ENCODE assay signal across 13 mouse cellular contexts in genomic region chr12:11456632-11457031, GRCm38 (mm10). TPM values are rescaled to one million over a fixed set of nuclear protein-coding genes. Genes with fewer than 3 reads are reported as not detected.
DNase-seq lines count a peak whose midpoint lies in the region; ATAC-seq and TF ChIP-seq lines count a peak whose summit lies in the region.
"Had no signal": no experiment of that assay in that cellular context is flagged by ENCODE, and none has a peak within 500 bp of the region (broad histone marks: within the 10 kb centered on the region; RNA-seq: fewer than 3 reads in every experiment).

No protein-coding gene starts in this region.

- no peaks in the 10 kb centered on the region for H3K9me3 ChIP-seq in embryonic facial prominence, embryonic 12.5 days
- H3K9me3 ChIP-seq in embryonic facial prominence, embryonic 10.5 days = no peaks in the 10 kb centered on the region
- H3K9me3 ChIP-seq in hindbrain, embryonic 12.5 days (replicated peaks) = no peaks in the 10 kb centered on the region
- no peaks in the 10 kb centered on the region for H3K9me3 ChIP-seq in midbrain, embryonic 16.5 days (replicated peaks; ENCODE audit: control insufficient read depth, low read length, poor library complexity, severe bottlenecking)

- no peak overlapping the region for H3K27ac ChIP-seq in embryonic facial prominence, embryonic 12.5 days
- H3K27ac ChIP-seq in embryonic facial prominence, embryonic 10.5 days (replicated peaks) = no peak overlapping the region
- H3K27ac ChIP-seq in layer of hippocampus, adult 2 months = peak overlapping the region; percentile 87
- no peak overlapping the region for H3K27ac ChIP-seq in hindbrain, embryonic 12.5 days
- H3K27ac ChIP-seq in midbrain, embryonic 16.5 days (ENCODE audit: low read length) = no peak overlapping the region

- H3K27me3 ChIP-seq in embryonic facial prominence, embryonic 12.5 days = no peaks in the 10 kb centered on the region
- peaks cover 12% of the 10 kb centered on the region; the same call in 1 of the 2 replicates for H3K27me3 ChIP-seq in embryonic facial prominence, embryonic 10.5 days (replicated peaks; ENCODE audit: low read depth, poor library complexity, severe bottlenecking)
- 0 out of 2 replicates have a peak, but pooled peaks cover 3% of the 10 kb centered on the region for H3K27me3 ChIP-seq in hindbrain, embryonic 12.5 days
- H3K27me3 ChIP-seq in midbrain, embryonic 16.5 days (ENCODE audit: control insufficient read depth, insufficient read depth, low read depth, low read length) = no peaks in the 10 kb centered on the region

- H3K9ac ChIP-seq in embryonic facial prominence, embryonic 12.5 days = no peak overlapping the region
- H3K9ac ChIP-seq in hindbrain, embryonic 12.5 days = no peak overlapping the region
- no peak overlapping the region for H3K9ac ChIP-seq in midbrain, embryonic 16.5 days (ENCODE audit: low read depth, low read length)

- no peak for TF ChIP-seq CTCF in layer of hippocampus, adult 2 months (conservative IDR thresholded peaks at IDR 0.05)

- H3K4me2 ChIP-seq in embryonic facial prominence, embryonic 12.5 days (replicated peaks) = peak overlapping the region; percentile 83
- peak overlapping the region; percentile 80; the same call in 1 of the 2 replicates for H3K4me2 ChIP-seq in hindbrain, embryonic 12.5 days (replicated peaks)
- H3K4me2 ChIP-seq in midbrain, embryonic 16.5 days (ENCODE audit: low read length) = peak overlapping the region; percentile 81

- no peaks in the 10 kb centered on the region for H3K36me3 ChIP-seq in embryonic facial prominence, embryonic 12.5 days
- no peaks in the 10 kb centered on the region for H3K36me3 ChIP-seq in embryonic facial prominence, embryonic 10.5 days (replicated peaks)
- no peaks in the 10 kb centered on the region for H3K36me3 ChIP-seq in hindbrain, embryonic 12.5 days
- H3K36me3 ChIP-seq in midbrain, embryonic 16.5 days (ENCODE audit: control insufficient read depth, insufficient read depth, low read length) = no peaks in the 10 kb centered on the region

- WGBS in embryonic facial prominence, embryonic 12.5 days = 61% methylated on average over 4 of the region's 4 CpGs
- 69% methylated on average over 4 of the region's 4 CpGs for WGBS in embryonic facial prominence, embryonic 10.5 days
- 80% methylated on average over 4 of the region's 4 CpGs for WGBS in hindbrain, embryonic 12.5 days
- 86% methylated on average over 4 of the region's 4 CpGs for WGBS in midbrain, embryonic 16.5 days

- H3K4me3 ChIP-seq in embryonic facial prominence, embryonic 12.5 days = peak overlapping the region; percentile 60; the same call in 1 of the 2 replicates
- no peak overlapping the region for H3K4me3 ChIP-seq in embryonic facial prominence, embryonic 10.5 days
- H3K4me3 ChIP-seq in layer of hippocampus, adult 2 months = peak overlapping the region; percentile 75
- H3K4me3 ChIP-seq in hindbrain, embryonic 12.5 days = no peak overlapping the region
- peak overlapping the region; percentile 62; the same call in 1 of the 2 replicates for H3K4me3 ChIP-seq in midbrain, embryonic 16.5 days (ENCODE audit: low read depth, low read length)

- no peaks in the 10 kb centered on the region for H3K4me1 ChIP-seq in embryonic facial prominence, embryonic 12.5 days
- peaks cover 7% of the 10 kb centered on the region for H3K4me1 ChIP-seq in embryonic facial prominence, embryonic 10.5 days
- peaks cover 4% of the 10 kb centered on the region for H3K4me1 ChIP-seq in hindbrain, embryonic 12.5 days
- no peaks in the 10 kb centered on the region for H3K4me1 ChIP-seq in midbrain, embryonic 16.5 days (ENCODE audit: control insufficient read depth, insufficient read depth, low read length)

- ATAC-seq in embryonic facial prominence, embryonic 12.5 days (ENCODE audit: insufficient number of reproducible peaks, insufficient read depth, low FRiP score, low TSS enrichment) = no peak
- no peak for ATAC-seq in hindbrain, embryonic 12.5 days (ENCODE audit: low FRiP score)
- no peak for ATAC-seq in midbrain, embryonic 16.5 days

- DNase-seq in embryonic facial prominence, embryonic 10.5 days (ENCODE audit: low spot score) = no peak
- DNase-seq in layer of hippocampus, adult 2 months (ENCODE audit: low spot score in 2 of 2) = no peak
- no peak for DNase-seq in layer of hippocampus, adult 11-12 months (ENCODE audit: low spot score)
- DNase-seq in thymus, postnatal 25 days = no peak
- DNase-seq in retina, embryonic 14.5 days (ENCODE audit: low spot score) = no peak
- DNase-seq: cerebellum, postnatal 36 days; gastrocnemius, postnatal 10 days; kidney, postnatal 25 days had no signal

RNA-seq across cellular contexts. Expression of gene Rad51ap2, which starts 0.8 kb away (rescaled TPM):
- polyA plus RNA-seq in embryonic facial prominence, embryonic 12.5 days (2016; fragmentation: Nextera tagmentation; extraction: Ambion mirVana) = 0.77 and 0.85 TPM in 2 replicates
- polyA plus RNA-seq in embryonic facial prominence, embryonic 10.5 days (2016; fragmentation: Nextera tagmentation; extraction: Ambion mirVana) = 0.26 and 0.36 TPM in 2 replicates
- 1 to 10 TPM in 1 of 2 experiments, under 1 TPM in 1; 0.98 to 1.3 TPM for total RNA-seq in layer of hippocampus, adult 2 months (2021)
- polyA plus RNA-seq in hindbrain, embryonic 12.5 days (2016; fragmentation: Nextera tagmentation; extraction: Ambion mirVana) = 0.17 and 0.48 TPM in 2 replicates
- 0.52 and 0.70 TPM in 2 replicates for polyA plus RNA-seq in midbrain, embryonic 16.5 days (2015; fragmentation: Nextera tagmentation; extraction: Ambion mirVana)

RNA-seq across cellular contexts. Expression of gene Vsnl1, which starts 20.2 kb away (rescaled TPM):
- polyA plus RNA-seq in embryonic facial prominence, embryonic 12.5 days (2016; fragmentation: Nextera tagmentation; extraction: Ambion mirVana) = 1.1 and 2.2 TPM in 2 replicates
- polyA plus RNA-seq in embryonic facial prominence, embryonic 10.5 days (2016; fragmentation: Nextera tagmentation; extraction: Ambion mirVana) = 0.54 and 0.70 TPM in 2 replicates
- 100 to 1,000 TPM; 384 to 415 TPM for total RNA-seq in layer of hippocampus, adult 2 months (2021)
- 5.0 and 6.0 TPM in 2 replicates for polyA plus RNA-seq in hindbrain, embryonic 12.5 days (2016; fragmentation: Nextera tagmentation; extraction: Ambion mirVana)
- 80.5 and 145 TPM in 2 replicates for polyA plus RNA-seq in midbrain, embryonic 16.5 days (2015; fragmentation: Nextera tagmentation; extraction: Ambion mirVana)
- total RNA-seq: neutrophil, adult 5-6 weeks had no signal
- polyA plus RNA-seq: liver, embryonic 16.5 days had no signal

Comparison
In these comparisons a context has a peak if more than half of its experiments do, and no peak if none do; other contexts are left out.
1. H3K4me3 ChIP-seq: peak in embryonic facial prominence, embryonic 12.5 days (single experiment), layer of hippocampus, adult 2 months (single experiment) and midbrain, embryonic 16.5 days (single experiment); none in embryonic facial prominence, embryonic 10.5 days (single experiment) and hindbrain, embryonic 12.5 days (single experiment).
2. RNA of gene Vsnl1, which starts 20.2 kb away (polyA plus RNA-seq): 80.5 to 145 TPM in midbrain, embryonic 16.5 days; 5.0 to 6.0 TPM in hindbrain, embryonic 12.5 days, 1.1 to 2.2 TPM in embryonic facial prominence, embryonic 12.5 days and 0.54 to 0.70 TPM in embryonic facial prominence, embryonic 10.5 days; every median in the first group is over 10 times any median in the second.
3. Peak in every context shown above with its lines, with median percentiles within 50 percentile points of each other: H3K4me2 ChIP-seq.